Mouse (Mus musculus): Measurements from ENCODE around the gene Gm49368. TPM values are rescaled to one million over a fixed set of nuclear protein-coding genes. Genes with fewer than 3 reads are reported as not detected.
"Not testable (repeated sequence)": the region's sequence is repeated elsewhere in the genome, so short reads cannot be mapped to it uniquely, and the experiment has no call there.

Gm49368 gene
- polyA plus RNA-seq, 1 experiment from 2014 or later = 0.27 TPM

GRCm38 (mm10) chr7:128024932-128025331 lies 37.6 kb upstream of the Gm49368 start:
- Histone ChIP-seq H3K27ac (ENCODE audit: low read length) (peak overlapping the region; percentile 29; the same call in 1 of the 2 replicates), H3K27me3 (ENCODE audit: control insufficient read depth, insufficient read depth, low read depth, low read length) (no peaks in the 10 kb centered on the region), H3K4me1 (ENCODE audit: control insufficient read depth, low read depth, low read length) (no peaks in the 10 kb centered on the region), H3K36me3 (ENCODE audit: control insufficient read depth, insufficient read depth) (no peaks in the 10 kb centered on the region), H3K9me3 (replicated peaks; ENCODE audit: control insufficient read depth, low read length) (no peaks in the 10 kb centered on the region), H3K4me3 (ENCODE audit: low read depth, low read length) (no peak overlapping the region), H3K9ac (ENCODE audit: low read depth, low read length) (no peak overlapping the region), H3K4me2 (ENCODE audit: low read depth, low read length) (no peak overlapping the region)
- 76% methylated on average over 4 of the region's 4 CpGs for WGBS (ENCODE audit: insufficient replicate concordance)
- ATAC-seq (ENCODE audit: low read depth) = no peak

GRCm38 (mm10) chr7:128025381-128025780 lies 37.1 kb upstream of the Gm49368 start:
- Histone ChIP-seq H3K36me3 (ENCODE audit: control insufficient read depth, insufficient read depth) (no peaks in the 10 kb centered on the region), H3K4me3 (ENCODE audit: low read depth, low read length) (no peak overlapping the region), H3K4me2 (ENCODE audit: low read depth, low read length) (no peak overlapping the region), H3K4me1 (ENCODE audit: control insufficient read depth, low read depth, low read length) (no peaks in the 10 kb centered on the region), H3K27me3 (ENCODE audit: control insufficient read depth, insufficient read depth, low read depth, low read length) (no peaks in the 10 kb centered on the region), H3K27ac (ENCODE audit: low read length) (peak overlapping the region; percentile 29; the same call in 1 of the 2 replicates), H3K9me3 (replicated peaks; ENCODE audit: control insufficient read depth, low read length) (no peaks in the 10 kb centered on the region), H3K9ac (ENCODE audit: low read depth, low read length) (no peak overlapping the region)
- WGBS (ENCODE audit: insufficient replicate concordance) = 54% methylated on average over 4 of the region's 4 CpGs
- no peak for ATAC-seq (ENCODE audit: low read depth)

GRCm38 (mm10) chr7:128031403-128031976 lies 31.0 kb upstream of the Gm49368 start:
- H3K4me2 ChIP-seq (ENCODE audit: low read depth, low read length) = no peak overlapping the region
- H3K9ac ChIP-seq (ENCODE audit: low read depth, low read length) = no peak overlapping the region
- no peak overlapping the region for H3K27ac ChIP-seq (ENCODE audit: low read length)
- ATAC-seq (ENCODE audit: low read depth) = peak; percentile 84
- no peak overlapping the region for H3K4me3 ChIP-seq (ENCODE audit: low read depth, low read length)
- 41% methylated on average over 9 of the region's 9 CpGs for WGBS (ENCODE audit: insufficient replicate concordance)
- H3K27me3 ChIP-seq (ENCODE audit: control insufficient read depth, insufficient read depth, low read depth, low read length) = no peaks in the 10 kb centered on the region
- no peaks in the 10 kb centered on the region; the same call in 1 of the 2 replicates for H3K4me1 ChIP-seq (ENCODE audit: control insufficient read depth, low read depth, low read length)
- no peaks in the 10 kb centered on the region for H3K9me3 ChIP-seq (replicated peaks; ENCODE audit: control insufficient read depth, low read length)
- H3K36me3 ChIP-seq (ENCODE audit: control insufficient read depth, insufficient read depth) = no peaks in the 10 kb centered on the region

- Histone ChIP-seq H3K9ac (ENCODE audit: low read depth, low read length) (no peak overlapping the region), H3K4me2 (ENCODE audit: low read depth, low read length) (no peak overlapping the region)
- 63% methylated on average over 5 of the region's 5 CpGs for WGBS (ENCODE audit: insufficient replicate concordance)
Observed at GRCm38 (mm10) chr7:128032290-128032988, 30.0 kb upstream of the Gm49368 start.

GRCm38 (mm10) chr7:128032989-128033293 lies 29.5 kb upstream of the Gm49368 start:
- no peaks in the 10 kb centered on the region; the same call in 1 of the 2 replicates for H3K4me1 ChIP-seq (ENCODE audit: control insufficient read depth, low read depth, low read length)
- no peak overlapping the region for H3K9ac ChIP-seq (ENCODE audit: low read depth, low read length)
- H3K27ac ChIP-seq (ENCODE audit: low read length) = no peak overlapping the region
- H3K4me3 ChIP-seq (ENCODE audit: low read depth, low read length) = no peak overlapping the region
- H3K36me3 ChIP-seq (ENCODE audit: control insufficient read depth, insufficient read depth) = no peaks in the 10 kb centered on the region
- no peak overlapping the region for H3K4me2 ChIP-seq (ENCODE audit: low read depth, low read length)
- WGBS (ENCODE audit: insufficient replicate concordance) = 85% methylated on average over 3 of the region's 3 CpGs
- no peaks in the 10 kb centered on the region for H3K9me3 ChIP-seq (replicated peaks; ENCODE audit: control insufficient read depth, low read length)
- ATAC-seq (ENCODE audit: low read depth) = no peak
- no peaks in the 10 kb centered on the region for H3K27me3 ChIP-seq (ENCODE audit: control insufficient read depth, insufficient read depth, low read depth, low read length)

More at GRCm38 (mm10) chr7:128032290-128032988, 30.0 kb upstream of the Gm49368 start:
- Histone ChIP-seq H3K27me3 (ENCODE audit: control insufficient read depth, insufficient read depth, low read depth, low read length) (no peaks in the 10 kb centered on the region), H3K27ac (ENCODE audit: low read length) (no peak overlapping the region), H3K4me3 (ENCODE audit: low read depth, low read length) (no peak overlapping the region), H3K36me3 (ENCODE audit: control insufficient read depth, insufficient read depth) (no peaks in the 10 kb centered on the region), H3K4me1 (ENCODE audit: control insufficient read depth, low read depth, low read length) (no peaks in the 10 kb centered on the region; the same call in 1 of the 2 replicates), H3K9me3 (replicated peaks; ENCODE audit: control insufficient read depth, low read length) (no peaks in the 10 kb centered on the region)
- no peak for ATAC-seq (ENCODE audit: low read depth)

- H3K9ac ChIP-seq (ENCODE audit: low read depth, low read length) = no peak overlapping the region
- H3K27me3 ChIP-seq (ENCODE audit: control insufficient read depth, insufficient read depth, low read depth, low read length) = no peaks in the 10 kb centered on the region
- no peak overlapping the region for H3K4me3 ChIP-seq (ENCODE audit: low read depth, low read length)
- no peaks in the 10 kb centered on the region for H3K36me3 ChIP-seq (ENCODE audit: control insufficient read depth, insufficient read depth)
- H3K4me1 ChIP-seq (ENCODE audit: control insufficient read depth, low read depth, low read length) = no peaks in the 10 kb centered on the region; the same call in 1 of the 2 replicates
- H3K9me3 ChIP-seq (replicated peaks; ENCODE audit: control insufficient read depth, low read length) = no peaks in the 10 kb centered on the region
- H3K27ac ChIP-seq (ENCODE audit: low read length) = no peak overlapping the region
- no peak overlapping the region for H3K4me2 ChIP-seq (ENCODE audit: low read depth, low read length)
- ATAC-seq (ENCODE audit: low read depth) = no peak
- 62% methylated on average over 4 of the region's 4 CpGs for WGBS (ENCODE audit: insufficient replicate concordance)
Observed at GRCm38 (mm10) chr7:128033616-128034015, 28.9 kb upstream of the Gm49368 start.

- not testable (repeated sequence) for H3K4me1 ChIP-seq (ENCODE audit: control insufficient read depth, low read depth, low read length); H3K4me2 ChIP-seq (ENCODE audit: low read depth, low read length); H3K4me3 ChIP-seq (ENCODE audit: low read depth, low read length); H3K9ac ChIP-seq (ENCODE audit: low read depth, low read length); H3K27me3 ChIP-seq (ENCODE audit: control insufficient read depth, insufficient read depth, low read depth, low read length); H3K36me3 ChIP-seq (ENCODE audit: control insufficient read depth, insufficient read depth); H3K9me3 ChIP-seq (replicated peaks; ENCODE audit: control insufficient read depth, low read length); H3K27ac ChIP-seq (ENCODE audit: low read length); ATAC-seq (ENCODE audit: low read depth)
- 17% methylated on average over 15 of the region's 15 CpGs for WGBS (ENCODE audit: insufficient replicate concordance)
Observed at GRCm38 (mm10) chr7:128042161-128042820, 20.2 kb upstream of the Gm49368 start.

- H3K27me3 ChIP-seq (ENCODE audit: control insufficient read depth, insufficient read depth, low read depth, low read length) = no peaks in the 10 kb centered on the region
- no peaks in the 10 kb centered on the region for H3K9me3 ChIP-seq (replicated peaks; ENCODE audit: control insufficient read depth, low read length)
- no peak overlapping the region for H3K4me3 ChIP-seq (ENCODE audit: low read depth, low read length)
- H3K4me1 ChIP-seq (ENCODE audit: control insufficient read depth, low read depth, low read length) = no peaks in the 10 kb centered on the region
- no peak overlapping the region for H3K4me2 ChIP-seq (ENCODE audit: low read depth, low read length)
- no peak overlapping the region for H3K9ac ChIP-seq (ENCODE audit: low read depth, low read length)
- H3K27ac ChIP-seq (ENCODE audit: low read length) = no peak overlapping the region
- no peak for ATAC-seq (ENCODE audit: low read depth)
- no peaks in the 10 kb centered on the region for H3K36me3 ChIP-seq (ENCODE audit: control insufficient read depth, insufficient read depth)
- 47% methylated on average over 4 of the region's 4 CpGs for WGBS (ENCODE audit: insufficient replicate concordance)
Observed at GRCm38 (mm10) chr7:128044142-128044785, 18.2 kb upstream of the Gm49368 start.

GRCm38 (mm10) chr7:128045640-128046039 lies 16.8 kb upstream of the Gm49368 start:
- H3K9ac ChIP-seq (ENCODE audit: low read depth, low read length) = no peak overlapping the region
- no peak overlapping the region for H3K4me2 ChIP-seq (ENCODE audit: low read depth, low read length)
- H3K36me3 ChIP-seq (ENCODE audit: control insufficient read depth, insufficient read depth) = no peaks in the 10 kb centered on the region
- ATAC-seq (ENCODE audit: low read depth) = no peak
- H3K4me1 ChIP-seq (ENCODE audit: control insufficient read depth, low read depth, low read length) = no peaks in the 10 kb centered on the region
- H3K27me3 ChIP-seq (ENCODE audit: control insufficient read depth, insufficient read depth, low read depth, low read length) = no peaks in the 10 kb centered on the region
- H3K27ac ChIP-seq (ENCODE audit: low read length) = no peak overlapping the region
- H3K4me3 ChIP-seq (ENCODE audit: low read depth, low read length) = no peak overlapping the region
- WGBS (ENCODE audit: insufficient replicate concordance) = 24% methylated on average over 2 of the region's 2 CpGs
- H3K9me3 ChIP-seq (replicated peaks; ENCODE audit: control insufficient read depth, low read length) = no peaks in the 10 kb centered on the region
